In genomic region chr7:110821068-110821467, GRCm38 (mm10) we compare ENCODE assay signal across 11 mouse cellular contexts. TPM values are rescaled to one million over a fixed set of nuclear protein-coding genes. Genes with fewer than 3 reads are reported as not detected.
A peak's percentile ranks its signal among the peaks of the same experiment; 100 is the strongest.
DNase-seq lines count a peak whose midpoint lies in the region; ATAC-seq and TF ChIP-seq lines count a peak whose summit lies in the region.
"Had no signal": no experiment of that assay in that cellular context is flagged by ENCODE, and none has a peak within 500 bp of the region (broad histone marks: within the 10 kb centered on the region; RNA-seq: fewer than 3 reads in every experiment).

No protein-coding gene starts in this region.

- peak; percentile 11; the same call in 1 of the 2 replicates for TF ChIP-seq CTCF in lung, embryonic 14.5 days (IDR thresholded peaks at IDR 0.05; ENCODE audit: low read depth)

- no peak overlapping the region for H3K4me2 ChIP-seq in lung, embryonic 14.5 days
- H3K4me2 ChIP-seq in heart, embryonic 15.5 days: no peak overlapping the region
- H3K4me2 ChIP-seq in neural tube, embryonic 14.5 days (ENCODE audit: low read depth, low read length): no peak overlapping the region
- H3K4me2 ChIP-seq: lung, embryonic 15.5 days had no signal

- DNase-seq in heart, embryonic 10.5 days (ENCODE audit: low spot score): no peak
- no peak for DNase-seq in heart, adult 8-10 months (ENCODE audit: low spot score)
- no peak for DNase-seq in lung, embryonic 14.5 days
- DNase-seq in lung, postnatal 14 days: no peak
- DNase-seq in urinary bladder, postnatal 10 days (ENCODE audit: low spot score): no peak
- no peak for DNase-seq in left cerebral cortex, adult 8-10 months (ENCODE audit: low spot score in 2 of 2)

- peak overlapping the region; percentile 53; the same call in 1 of the 2 replicates for H3K27ac ChIP-seq in heart, embryonic 10.5 days
- H3K27ac ChIP-seq in lung, embryonic 14.5 days (ENCODE audit: low read depth): no peak overlapping the region
- H3K27ac ChIP-seq in heart, embryonic 15.5 days: peak overlapping the region; percentile 78
- no peak overlapping the region for H3K27ac ChIP-seq in neural tube, embryonic 14.5 days (ENCODE audit: low read depth, low read length)
- H3K27ac ChIP-seq: lung, embryonic 15.5 days had no signal

- peak; percentile 19; the same call in 1 of the 2 replicates for ATAC-seq in lung, embryonic 14.5 days (ENCODE audit: insufficient read depth)
- peak; percentile 58; the same call in 1 of the 2 replicates for ATAC-seq in heart, embryonic 15.5 days (replicated peaks; ENCODE audit: insufficient number of reproducible peaks, insufficient read depth, low FRiP score, low read depth)
- peak; percentile 38; the same call in 1 of the 2 replicates for ATAC-seq in neural tube, embryonic 14.5 days (ENCODE audit: low read depth)

- no peaks in the 10 kb centered on the region for H3K9me3 ChIP-seq in heart, embryonic 10.5 days
- H3K9me3 ChIP-seq in lung, embryonic 14.5 days (ENCODE audit: low read depth, low read length): no peaks in the 10 kb centered on the region
- no peaks in the 10 kb centered on the region for H3K9me3 ChIP-seq in heart, embryonic 15.5 days (replicated peaks)
- H3K9me3 ChIP-seq in neural tube, embryonic 14.5 days (ENCODE audit: control insufficient read depth, low read length): no peaks in the 10 kb centered on the region
- H3K9me3 ChIP-seq: lung, embryonic 15.5 days had no signal

- no peak overlapping the region for H3K4me3 ChIP-seq in heart, embryonic 10.5 days
- H3K4me3 ChIP-seq in lung, embryonic 14.5 days (ENCODE audit: low read depth, low read length): no peak overlapping the region
- H3K4me3 ChIP-seq in heart, embryonic 15.5 days: no peak overlapping the region
- no peak overlapping the region for H3K4me3 ChIP-seq in neural tube, embryonic 14.5 days (ENCODE audit: low read depth, low read length)
- H3K4me3 ChIP-seq: erythroblast, embryonic 14.5 days; lung, embryonic 15.5 days had no signal

- WGBS in heart, embryonic 10.5 days: 10% methylated on average over 5 of the region's 5 CpGs
- WGBS in lung, embryonic 14.5 days: 19% methylated on average over 5 of the region's 5 CpGs
- WGBS in heart, embryonic 15.5 days: 26% methylated on average over 5 of the region's 5 CpGs
- WGBS in neural tube, embryonic 14.5 days: 17% methylated on average over 5 of the region's 5 CpGs

- no peak overlapping the region for H3K9ac ChIP-seq in lung, embryonic 14.5 days
- H3K9ac ChIP-seq in heart, embryonic 15.5 days: no peak overlapping the region
- no peak overlapping the region for H3K9ac ChIP-seq in neural tube, embryonic 14.5 days (replicated peaks; ENCODE audit: low read depth, low read length)
- H3K9ac ChIP-seq: lung, embryonic 15.5 days had no signal

- H3K4me1 ChIP-seq in heart, embryonic 10.5 days: peaks cover 48% of the 10 kb centered on the region
- no peaks in the 10 kb centered on the region for H3K4me1 ChIP-seq in lung, embryonic 14.5 days (ENCODE audit: insufficient read depth)
- peaks cover 53% of the 10 kb centered on the region for H3K4me1 ChIP-seq in heart, embryonic 15.5 days (replicated peaks)
- no peaks in the 10 kb centered on the region for H3K4me1 ChIP-seq in neural tube, embryonic 14.5 days (ENCODE audit: control insufficient read depth, insufficient read depth, low read length)

- no peaks in the 10 kb centered on the region for H3K27me3 ChIP-seq in heart, embryonic 10.5 days (ENCODE audit: insufficient read depth, poor library complexity, severe bottlenecking)
- no peaks in the 10 kb centered on the region for H3K27me3 ChIP-seq in lung, embryonic 14.5 days (ENCODE audit: insufficient read depth, low read length)
- no peaks in the 10 kb centered on the region for H3K27me3 ChIP-seq in heart, embryonic 15.5 days
- H3K27me3 ChIP-seq in neural tube, embryonic 14.5 days (ENCODE audit: control insufficient read depth, insufficient read depth, low read length): no peaks in the 10 kb centered on the region
- H3K27me3 ChIP-seq: CH12.LX; lung, embryonic 15.5 days had no signal

- peaks cover 29% of the 10 kb centered on the region for H3K36me3 ChIP-seq in heart, embryonic 10.5 days
- peaks cover 33% of the 10 kb centered on the region for H3K36me3 ChIP-seq in lung, embryonic 14.5 days (ENCODE audit: insufficient read depth)
- H3K36me3 ChIP-seq in heart, embryonic 15.5 days: peaks cover 15% of the 10 kb centered on the region; the same call in 1 of the 2 replicates
- H3K36me3 ChIP-seq in neural tube, embryonic 14.5 days (ENCODE audit: control insufficient read depth, insufficient read depth, low read length): peaks cover 8% of the 10 kb centered on the region

RNA-seq across cellular contexts. Expression of gene Rnf141, which starts 23.2 kb away (rescaled TPM):
- polyA plus RNA-seq in heart, embryonic 10.5 days (2016; fragmentation: Nextera tagmentation; extraction: Ambion mirVana): 29.3 and 31.6 TPM in 2 replicates
- 10 to 100 TPM; 36.4 to 44.5 (median 39.8) TPM for total RNA-seq in heart, adult 8-10 months (2022)
- polyA plus RNA-seq in lung, embryonic 14.5 days (2014; fragmentation: Nextera tagmentation; extraction: Ambion mirVana): 37.1 and 39.1 TPM in 2 replicates
- polyA plus RNA-seq in heart, embryonic 15.5 days (2015; fragmentation: Nextera tagmentation; extraction: Ambion mirVana): 30.0 and 31.0 TPM in 2 replicates
- polyA plus RNA-seq in neural tube, embryonic 14.5 days (2014; fragmentation: Nextera tagmentation; extraction: Ambion mirVana): 41.2 and 43.0 TPM in 2 replicates
- 10 to 100 TPM; 68.5 to 87.3 (median 77.0) TPM for total RNA-seq in left cerebral cortex, adult 8-10 months (2022)

RNA-seq across cellular contexts. Expression of gene Lyve1, which starts 42.0 kb away (rescaled TPM):
- 1.6 and 3.6 TPM in 2 replicates for polyA plus RNA-seq in heart, embryonic 10.5 days (2016; fragmentation: Nextera tagmentation; extraction: Ambion mirVana)
- total RNA-seq in heart, adult 8-10 months (2022): 10 to 100 TPM; 10.4 to 16.8 (median 13.0) TPM
- polyA plus RNA-seq in lung, embryonic 14.5 days (2014; fragmentation: Nextera tagmentation; extraction: Ambion mirVana): 33.8 and 37.6 TPM in 2 replicates
- 11.9 and 13.2 TPM in 2 replicates for polyA plus RNA-seq in heart, embryonic 15.5 days (2015; fragmentation: Nextera tagmentation; extraction: Ambion mirVana)
- 0.44 and 6.6 TPM in 2 replicates for polyA plus RNA-seq in neural tube, embryonic 14.5 days (2014; fragmentation: Nextera tagmentation; extraction: Ambion mirVana)
- 1 to 10 TPM in 2 of 4 experiments, under 1 TPM in 2; 0.84 to 1.4 (median 0.99) TPM for total RNA-seq in left cerebral cortex, adult 8-10 months (2022)
- total RNA-seq: CH12.LX had no signal

RNA-seq across cellular contexts. Expression of gene Ampd3, which starts 53.1 kb away (rescaled TPM):
- 4.9 and 5.7 TPM in 2 replicates for polyA plus RNA-seq in heart, embryonic 10.5 days (2016; fragmentation: Nextera tagmentation; extraction: Ambion mirVana)
- total RNA-seq in heart, adult 8-10 months (2022): 10 to 100 TPM; 28.4 to 42.8 (median 34.3) TPM
- 1.4 and 2.6 TPM in 2 replicates for polyA plus RNA-seq in lung, embryonic 14.5 days (2014; fragmentation: Nextera tagmentation; extraction: Ambion mirVana)
- 8.0 and 9.3 TPM in 2 replicates for polyA plus RNA-seq in heart, embryonic 15.5 days (2015; fragmentation: Nextera tagmentation; extraction: Ambion mirVana)
- 9.1 and 10.9 TPM in 2 replicates for polyA plus RNA-seq in neural tube, embryonic 14.5 days (2014; fragmentation: Nextera tagmentation; extraction: Ambion mirVana)
- total RNA-seq in left cerebral cortex, adult 8-10 months (2022): 10 to 100 TPM; 22.9 to 33.5 (median 29.5) TPM

Comparison
In these comparisons a context has a peak if more than half of its experiments do, and no peak if none do; other contexts are left out.
1. H3K27ac ChIP-seq: peak in heart, embryonic 10.5 days (single experiment) and heart, embryonic 15.5 days (single experiment); none in lung, embryonic 14.5 days (single experiment) and neural tube, embryonic 14.5 days (single experiment).
2. Peak in every context shown above with its lines, with median percentiles within 50 percentile points of each other: ATAC-seq.